Mouse (Mus musculus) kidney, adult 2 months (tissue): Measurements from ENCODE around the gene Sdk2.

Source experiments
- CTCF ChIP-seq: fragments of 200-500 bp; conservative IDR thresholded peaks from 2 replicates; pipeline ENCODE4 v1.5.1; 2011; ENCODE audit warnings: low read depth, mild to moderate bottlenecking, control low read depth, low read length, moderate library complexity, mixed read lengths; ENCODE audit not compliant: insufficient read depth, insufficient read length
- POLR2A ChIP-seq: fragments of 200-500 bp; IDR thresholded peaks from one replicate; pipeline ENCODE4 v1.6.1; 2011; ENCODE audit warnings: low read depth, low read length, control low read depth

GRCm38 (mm10) chr11:113928831-113929230, 138.0 kb downstream of the Sdk2 start:
- no peak for TF ChIP-seq POLR2A
- TF ChIP-seq CTCF, result no peak
